Mouse (Mus musculus) cortical plate, adult 2 months (tissue): ENCODE data around the gene Ccl11. TPM values are rescaled to one million over a fixed set of nuclear protein-coding genes. Genes with fewer than 3 reads are reported as not detected.

Experiments used
- H3K27ac ChIP-seq: fragments of 200-500 bp; 2 replicates; pipeline ENCODE4 v1.5.1; 2012; ENCODE audit warnings: low read length, control low read depth, inconsistent platforms; ENCODE audit not compliant: insufficient read depth
- H3K4me1 ChIP-seq: fragments of 200-500 bp; 2 replicates; pipeline ENCODE4 v1.6.1; 2011; ENCODE audit warnings: low read length; ENCODE audit not compliant: control insufficient read depth, insufficient read depth
- H3K4me3 ChIP-seq: fragments of 200-500 bp; 2 replicates; pipeline ENCODE4 v1.5.1; 2011; ENCODE audit warnings: mild to moderate bottlenecking, low read length, control low read depth; ENCODE audit not compliant: insufficient read depth
- CTCF ChIP-seq: fragments of 200-500 bp; IDR thresholded peaks from 2 replicates; pipeline ENCODE4 v1.5.1; 2011; ENCODE audit warnings: mild to moderate bottlenecking, control low read depth, low read length; ENCODE audit not compliant: insufficient read depth; ENCODE audit errors: extremely low read depth
- POLR2A ChIP-seq: fragments of 200-500 bp; IDR thresholded peaks from 2 replicates; pipeline ENCODE4 v1.6.1; 2011; ENCODE audit warnings: mild to moderate bottlenecking, low read length, control low read depth; ENCODE audit not compliant: insufficient read depth; ENCODE audit errors: extremely low read depth
- polyA plus RNA-seq: library from polyadenylated mRNA; depleted of rRNA; stranded (reverse); fragments of >200 nt; gene quantifications from 2 replicates; pipeline ENCODE4 v1.2.3, GENCODE M21; 2012

The Ccl11 gene
- polyA plus RNA-seq, 1 experiment: not detected

DNA sequence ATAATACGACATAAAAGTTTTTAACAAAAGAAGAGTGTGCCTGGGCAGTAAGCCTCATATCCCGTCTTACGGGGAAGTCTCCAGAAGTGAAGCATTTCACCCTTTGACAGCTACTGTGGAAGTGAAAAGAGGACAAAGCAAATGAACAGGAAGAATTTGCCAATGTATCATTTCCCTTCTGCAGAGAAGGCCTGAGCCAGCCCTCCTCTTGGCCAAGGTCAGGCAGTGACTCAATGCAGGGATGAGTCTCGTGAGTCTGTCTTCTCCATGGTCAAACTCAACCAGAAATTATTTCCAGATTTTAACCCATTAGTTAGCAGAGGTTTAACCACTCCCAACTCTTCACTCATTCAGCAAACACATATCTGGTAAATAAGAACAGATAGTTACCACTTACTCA lies 33.9 kb upstream of the Ccl11 start:
- H3K4me1 ChIP-seq: no peaks in the 10 kb centered on the region
- TF ChIP-seq POLR2A: no peak
- H3K4me3 ChIP-seq: no peak overlapping the region
- no peak overlapping the region for H3K27ac ChIP-seq

DNA sequence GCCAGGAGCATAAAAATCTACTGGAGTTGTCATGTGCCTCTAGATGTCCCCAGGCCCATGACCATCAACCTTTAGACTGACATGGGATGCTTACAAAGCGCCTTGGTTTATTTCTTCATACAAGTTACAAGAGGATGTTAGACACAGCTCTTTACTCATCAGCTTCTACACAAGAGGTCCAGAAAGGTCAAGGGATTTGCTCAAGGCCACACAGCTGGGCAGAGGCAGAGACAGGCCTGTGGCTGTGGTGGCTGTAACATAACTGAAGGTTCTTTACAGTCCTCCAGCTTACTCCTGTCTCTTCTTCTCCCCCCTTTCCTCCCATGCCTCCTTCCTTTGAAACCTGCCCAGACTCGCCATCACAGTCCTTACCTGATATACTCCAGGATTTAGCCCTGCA lies 27.5 kb upstream of the Ccl11 start:
- Histone ChIP-seq H3K4me3 (no peak overlapping the region), H3K4me1 (0 out of 2 replicates have a peak, but pooled peaks cover 1% of the 10 kb centered on the region), H3K27ac (no peak overlapping the region)
- TF ChIP-seq CTCF: no peak
- TF ChIP-seq POLR2A: no peak

DNA sequence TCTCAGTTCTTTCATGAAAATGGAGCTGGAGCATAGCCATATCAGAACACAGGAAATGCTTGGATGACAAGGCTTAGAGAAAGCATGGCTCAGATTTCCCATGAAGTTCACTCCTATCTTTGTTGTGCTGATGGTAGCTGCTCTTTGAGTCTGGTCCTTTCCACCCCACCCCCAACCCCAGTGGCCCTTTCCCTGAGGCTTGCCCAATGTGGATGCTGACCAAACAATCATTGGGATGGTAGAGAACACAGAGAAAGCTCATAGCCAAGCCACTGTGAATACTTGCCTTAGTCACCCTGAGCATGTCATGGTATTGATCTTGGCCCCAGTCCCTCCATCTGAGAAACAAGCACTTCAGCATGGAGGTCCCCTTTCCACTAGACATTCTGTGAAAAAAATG lies 25.5 kb upstream of the Ccl11 start:
- Histone ChIP-seq H3K27ac (no peak overlapping the region), H3K4me1 (peaks cover 3% of the 10 kb centered on the region; the same call in 1 of the 2 replicates), H3K4me3 (no peak overlapping the region)
- no peak for TF ChIP-seq POLR2A
- TF ChIP-seq CTCF: no peak

DNA sequence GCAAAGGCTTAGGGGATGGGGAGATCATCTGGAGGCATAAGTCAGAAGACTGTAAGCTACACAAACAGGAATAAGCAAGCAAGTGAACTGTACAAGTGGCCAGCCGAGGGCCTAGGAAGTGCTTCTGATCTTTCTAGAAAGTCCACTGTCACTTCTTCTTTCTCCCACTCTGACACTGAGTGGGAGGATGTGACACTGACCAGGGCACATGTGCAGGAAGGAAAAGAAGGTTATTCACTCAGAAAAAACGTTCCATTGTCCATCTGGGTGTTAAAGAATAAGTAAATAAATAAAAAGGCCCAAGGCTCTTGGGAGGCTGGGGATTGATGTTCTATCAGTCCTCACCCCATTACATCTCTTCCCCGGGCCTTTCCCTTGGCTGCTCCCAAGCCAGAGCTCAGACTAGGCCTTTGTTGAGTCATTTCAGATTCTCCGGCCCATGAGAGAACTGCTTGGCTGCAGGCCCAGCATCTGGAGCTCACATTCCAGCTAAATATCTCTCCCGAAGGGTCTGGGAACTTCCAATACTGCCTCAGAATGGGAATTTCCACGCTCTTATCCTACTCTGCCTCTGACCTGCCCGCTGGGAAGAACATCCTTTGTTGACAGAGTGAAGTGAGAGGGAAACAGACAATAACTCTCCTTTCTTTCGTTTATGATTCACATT lies 24.8 kb upstream of the Ccl11 start:
- Histone ChIP-seq H3K4me3 (no peak overlapping the region), H3K4me1 (peaks cover 3% of the 10 kb centered on the region; the same call in 1 of the 2 replicates), H3K27ac (no peak overlapping the region)
- TF ChIP-seq CTCF (no peak), POLR2A (no peak)

DNA sequence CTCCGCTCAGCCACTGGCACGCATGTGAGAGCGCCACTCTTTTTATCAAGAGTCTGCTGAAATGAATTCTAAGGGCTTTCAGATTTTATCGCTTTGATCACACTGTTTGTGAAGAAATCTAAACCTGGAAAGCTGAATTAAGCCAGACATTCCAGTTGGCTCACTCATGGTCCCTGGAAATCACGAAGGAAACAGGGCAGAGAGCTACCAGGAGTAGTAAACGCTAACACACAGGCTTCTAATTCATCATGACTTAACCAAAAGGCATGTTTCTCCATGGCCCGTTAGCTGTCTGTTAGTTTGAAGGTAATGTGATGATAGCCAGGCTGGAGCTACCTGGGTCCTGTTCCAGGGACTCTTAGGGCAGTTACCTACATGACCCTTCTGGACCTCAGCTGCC lies 23.2 kb upstream of the Ccl11 start:
- Histone ChIP-seq H3K4me3 (no peak overlapping the region), H3K4me1 (peaks cover 3% of the 10 kb centered on the region; the same call in 1 of the 2 replicates), H3K27ac (no peak overlapping the region)
- no peak for TF ChIP-seq CTCF
- TF ChIP-seq POLR2A: no peak

DNA sequence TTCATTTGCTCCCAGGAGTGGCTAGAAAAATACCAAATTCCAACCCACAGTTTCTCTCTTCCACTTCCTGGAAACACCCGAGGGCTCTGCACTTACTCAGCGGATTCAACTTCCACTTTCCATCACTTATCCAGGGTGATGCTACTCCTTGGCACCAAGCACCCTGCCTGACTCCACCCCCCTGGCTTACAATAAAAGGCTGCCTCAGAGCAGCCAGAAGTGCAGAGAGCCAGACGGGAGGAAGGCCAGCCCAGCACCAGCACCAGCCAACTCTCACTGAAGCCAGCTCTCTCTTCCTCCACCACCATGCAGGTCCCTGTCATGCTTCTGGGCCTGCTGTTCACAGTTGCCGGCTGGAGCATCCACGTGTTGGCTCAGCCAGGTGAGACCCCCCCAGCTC lies 22.3 kb upstream of the Ccl11 start, which contains the start of gene Ccl2:
Gene Ccl2 (plus strand): TSS at position 216 of the 400 bp plus-strand sequence.
- H3K4me1 ChIP-seq: peaks cover 3% of the 10 kb centered on the region; the same call in 1 of the 2 replicates
- H3K4me3 ChIP-seq: no peak within 1 kb of the TSS
- no peak for TF ChIP-seq CTCF
- TF ChIP-seq POLR2A: no peak

DNA sequence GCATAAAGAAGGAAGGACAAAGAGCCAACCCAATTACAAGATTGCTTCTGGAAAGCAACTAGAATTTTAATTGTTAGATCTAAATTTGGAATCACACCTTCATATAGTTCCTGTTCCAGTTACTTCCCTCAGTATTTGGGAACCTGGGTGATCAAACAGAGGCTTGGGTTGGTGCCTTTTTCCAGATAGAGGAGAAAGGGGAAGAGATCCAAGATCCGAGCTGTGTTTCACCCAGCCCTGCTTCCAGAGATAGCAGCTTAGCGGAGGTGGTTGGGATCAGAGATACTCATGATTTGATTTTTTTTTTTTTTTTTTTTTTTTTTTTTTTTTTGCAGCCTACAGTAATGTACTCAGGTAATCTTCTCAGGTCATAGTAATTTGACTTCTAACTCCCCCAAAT lies 21.8 kb upstream of the Ccl11 start:
- no peak overlapping the region for H3K4me3 ChIP-seq
- TF ChIP-seq POLR2A: no peak
- no peak for TF ChIP-seq CTCF
- no peak overlapping the region for H3K27ac ChIP-seq
- H3K4me1 ChIP-seq: peaks cover 3% of the 10 kb centered on the region; the same call in 1 of the 2 replicates

More for the DNA sequence above, 22.3 kb upstream of the Ccl11 start, which contains the start of gene Ccl2:
- no peak within 1 kb of the TSS for H3K27ac ChIP-seq

DNA sequence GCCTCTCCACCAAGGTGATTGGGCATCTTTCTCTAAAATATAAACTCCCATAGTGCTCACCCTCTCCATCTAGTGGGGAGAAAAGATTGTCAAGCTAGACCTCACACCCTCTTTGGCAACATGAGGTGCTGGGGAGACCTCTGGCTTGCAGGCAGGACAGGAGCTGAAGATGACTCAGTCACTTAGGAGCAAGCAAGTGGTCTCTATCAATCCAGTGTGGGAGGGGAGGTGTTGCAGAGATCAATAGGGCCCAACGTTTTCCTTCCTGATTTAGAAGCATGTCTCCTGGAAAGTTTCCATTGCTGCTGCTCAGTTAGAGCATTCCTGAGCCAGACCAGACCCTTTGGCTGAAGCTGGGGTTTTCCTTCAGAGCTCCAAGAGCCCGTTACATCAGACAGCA lies 19.1 kb upstream of the Ccl11 start, which contains the start of gene Gm17268:
Gene Gm17268 (minus strand): TSS at position 28 of the 400 bp plus-strand sequence.
- no peak for TF ChIP-seq POLR2A
- TF ChIP-seq CTCF: 0 out of 2 replicates have a peak, but pooled peaks have one; percentile 7
- Histone ChIP-seq H3K4me1 (peaks cover 3% of the 10 kb centered on the region; the same call in 1 of the 2 replicates), H3K4me3 (no peak within 1 kb of the TSS), H3K27ac (no peak within 1 kb of the TSS)

DNA sequence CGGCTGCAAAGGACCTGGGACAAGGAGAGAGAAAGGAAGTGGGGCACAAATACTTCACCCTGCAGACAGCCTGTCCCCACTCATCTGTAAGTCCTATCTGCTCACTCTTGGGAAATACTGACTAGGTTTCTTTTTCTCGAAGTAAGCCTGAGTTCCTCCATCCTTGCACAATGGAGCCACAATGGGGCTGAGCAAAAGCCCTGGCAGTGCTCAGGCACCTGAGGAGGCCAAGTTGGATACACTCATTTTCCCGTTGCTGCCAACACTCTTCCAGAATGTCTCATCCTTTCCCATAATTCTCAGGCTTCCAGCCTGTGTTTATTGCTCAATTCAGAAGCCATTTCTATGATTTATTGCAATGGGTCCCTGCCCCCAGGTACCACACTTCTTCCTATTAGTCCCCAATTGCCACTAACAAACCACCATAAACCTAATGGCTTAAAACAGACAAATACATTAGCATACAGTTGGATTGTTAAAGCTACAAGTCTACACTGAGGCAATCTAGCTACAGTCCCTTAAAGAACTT lies 18.4 kb upstream of the Ccl11 start:
- Histone ChIP-seq H3K4me1 (peaks cover 3% of the 10 kb centered on the region; the same call in 1 of the 2 replicates), H3K4me3 (no peak overlapping the region), H3K27ac (no peak overlapping the region)
- TF ChIP-seq POLR2A (no peak), CTCF (no peak)

DNA sequence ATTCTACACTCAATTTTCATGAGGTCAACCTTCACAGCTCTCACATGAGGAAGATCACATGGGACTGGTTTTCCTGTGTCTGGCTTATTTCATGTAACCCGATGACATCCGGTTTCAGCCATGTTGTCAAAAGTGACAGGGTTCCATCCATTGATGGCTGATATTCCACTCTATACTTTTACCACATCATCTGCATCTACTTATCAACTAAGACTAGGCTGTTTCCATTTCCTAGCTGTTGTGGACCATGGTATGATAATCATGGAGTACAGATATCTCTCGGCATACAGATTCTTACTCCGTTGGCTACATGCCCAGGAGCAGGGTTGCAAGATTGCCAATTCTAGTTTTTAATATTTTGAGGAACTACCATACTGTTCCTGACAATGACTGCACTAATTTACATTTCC lies 15.9 kb upstream of the Ccl11 start:
- Histone ChIP-seq H3K4me3 (no peak overlapping the region), H3K27ac (no peak overlapping the region), H3K4me1 (no peaks in the 10 kb centered on the region)
- TF ChIP-seq CTCF (no peak), POLR2A (no peak)
